Mouse (Mus musculus) testis, postnatal 14 days (tissue): ENCODE measurements around the gene Ism1.
A peak's percentile ranks its signal among the peaks of the same experiment; 100 is the strongest.

Experiments used
- DNase-seq: peaks from one replicate; pipeline ENCODE4 v3.0.0; 2021; ENCODE audit warnings: low spot score

Gene Ism1

GRCm38 (mm10) chr2:139677809-139678274, at the start of gene Ism1:
TSS of gene Ism1 (plus strand) at chr2:139678178.
- peak; percentile 20 for DNase-seq

GRCm38 (mm10) chr2:139628731-139629130, 49.2 kb upstream of the Ism1 start:
- DNase-seq: no peak

GRCm38 (mm10) chr2:139629653-139630052, 48.3 kb upstream of the Ism1 start:
- DNase-seq: no peak

DNA sequence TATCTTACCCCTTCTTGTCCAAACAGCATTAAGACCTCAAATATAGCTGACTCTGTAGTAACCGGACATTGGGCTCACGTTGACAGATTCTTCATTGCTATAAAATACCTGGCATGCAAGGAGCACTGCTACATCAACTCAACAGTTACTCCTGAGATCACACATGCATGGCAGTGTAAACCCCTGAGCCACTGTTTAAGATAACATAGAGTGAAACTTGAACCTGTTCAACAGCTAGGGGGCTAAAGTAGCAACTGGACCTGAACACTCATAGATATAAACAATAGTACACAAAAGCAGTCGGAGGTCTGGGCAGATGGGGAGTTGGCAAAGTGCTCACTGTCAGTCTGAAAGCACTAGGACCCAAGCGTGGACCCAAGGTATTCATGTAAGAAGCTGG, 43.5 kb upstream of the Ism1 start:
- DNase-seq: no peak

GRCm38 (mm10) chr2:139637861-139638260, 40.1 kb upstream of the Ism1 start:
- DNase-seq: no peak

DNA sequence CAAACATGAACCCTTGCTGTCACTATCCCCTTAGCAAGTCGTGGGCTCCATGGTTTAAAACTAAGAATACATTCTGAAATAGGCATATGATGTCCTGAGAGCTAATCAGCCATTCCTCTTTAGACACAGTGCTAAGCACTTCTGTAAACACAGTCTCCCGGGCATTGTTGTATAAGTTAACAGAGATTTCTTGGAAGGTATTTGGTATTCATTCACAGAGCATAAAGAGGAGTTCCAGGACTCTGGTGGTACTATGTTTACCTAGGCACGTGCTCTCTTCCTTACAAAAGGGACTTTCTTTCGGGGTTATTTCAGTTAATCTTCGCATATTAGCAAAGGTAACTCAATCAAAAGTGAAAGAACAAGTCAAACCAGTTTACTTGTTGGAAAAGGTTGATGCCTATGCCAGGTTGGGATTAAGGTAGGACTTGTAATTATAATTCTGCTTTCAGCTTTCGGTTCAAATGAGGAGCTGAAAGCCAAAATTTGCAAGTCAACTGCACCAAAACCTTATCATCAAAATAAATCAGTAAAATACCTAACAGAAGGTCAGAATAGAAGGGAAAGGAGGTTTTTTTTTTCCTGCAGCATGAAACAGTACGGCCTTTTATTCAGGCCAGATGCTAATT, 36.1 kb upstream of the Ism1 start:
- DNase-seq: no peak

GRCm38 (mm10) chr2:139649518-139649917, 28.5 kb upstream of the Ism1 start:
- DNase-seq: no peak

- no peak for DNase-seq
Measured at GRCm38 (mm10) chr2:139656750-139657149, 21.2 kb upstream of the Ism1 start.

- no peak for DNase-seq
Measured at GRCm38 (mm10) chr2:139671838-139672237, 6.1 kb upstream of the Ism1 start.

- no peak for DNase-seq
Measured at GRCm38 (mm10) chr2:139672371-139672770, 5.6 kb upstream of the Ism1 start.

DNA sequence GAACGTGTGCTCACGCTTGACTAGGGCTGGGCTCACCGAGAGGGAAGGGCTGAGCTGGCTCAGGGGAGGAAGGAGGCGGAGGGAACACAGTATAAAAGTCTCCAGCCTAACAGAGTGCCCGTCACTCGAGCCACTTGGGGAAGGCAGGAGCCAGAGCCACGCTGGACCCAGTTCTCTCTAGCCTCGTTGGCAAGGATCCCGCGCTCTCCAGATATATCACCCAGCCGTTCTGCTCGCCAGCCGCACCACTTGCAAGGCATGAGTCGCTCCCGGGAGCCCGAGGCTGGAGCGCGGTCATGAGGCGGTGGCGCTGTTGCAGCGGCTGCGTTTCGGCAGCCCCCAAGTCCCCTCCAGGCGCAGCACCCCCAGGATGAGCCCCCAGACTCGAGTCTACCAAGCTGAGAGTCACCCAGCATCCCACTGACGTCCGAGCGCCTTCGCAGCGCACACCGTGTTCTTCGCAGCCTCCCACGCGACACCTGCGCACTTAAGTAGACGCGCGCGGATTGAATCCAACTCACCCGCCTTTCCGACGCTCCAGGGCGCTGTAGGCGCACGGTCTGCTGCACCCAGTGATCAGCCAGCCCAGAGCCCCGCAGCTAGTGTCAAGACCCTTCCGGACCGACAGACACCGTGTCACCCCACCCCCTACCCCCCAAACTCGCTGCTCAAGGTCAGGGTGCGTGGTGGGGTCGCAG, 764 bp upstream of the Ism1 start:
- DNase-seq: peak; percentile 53

DNA sequence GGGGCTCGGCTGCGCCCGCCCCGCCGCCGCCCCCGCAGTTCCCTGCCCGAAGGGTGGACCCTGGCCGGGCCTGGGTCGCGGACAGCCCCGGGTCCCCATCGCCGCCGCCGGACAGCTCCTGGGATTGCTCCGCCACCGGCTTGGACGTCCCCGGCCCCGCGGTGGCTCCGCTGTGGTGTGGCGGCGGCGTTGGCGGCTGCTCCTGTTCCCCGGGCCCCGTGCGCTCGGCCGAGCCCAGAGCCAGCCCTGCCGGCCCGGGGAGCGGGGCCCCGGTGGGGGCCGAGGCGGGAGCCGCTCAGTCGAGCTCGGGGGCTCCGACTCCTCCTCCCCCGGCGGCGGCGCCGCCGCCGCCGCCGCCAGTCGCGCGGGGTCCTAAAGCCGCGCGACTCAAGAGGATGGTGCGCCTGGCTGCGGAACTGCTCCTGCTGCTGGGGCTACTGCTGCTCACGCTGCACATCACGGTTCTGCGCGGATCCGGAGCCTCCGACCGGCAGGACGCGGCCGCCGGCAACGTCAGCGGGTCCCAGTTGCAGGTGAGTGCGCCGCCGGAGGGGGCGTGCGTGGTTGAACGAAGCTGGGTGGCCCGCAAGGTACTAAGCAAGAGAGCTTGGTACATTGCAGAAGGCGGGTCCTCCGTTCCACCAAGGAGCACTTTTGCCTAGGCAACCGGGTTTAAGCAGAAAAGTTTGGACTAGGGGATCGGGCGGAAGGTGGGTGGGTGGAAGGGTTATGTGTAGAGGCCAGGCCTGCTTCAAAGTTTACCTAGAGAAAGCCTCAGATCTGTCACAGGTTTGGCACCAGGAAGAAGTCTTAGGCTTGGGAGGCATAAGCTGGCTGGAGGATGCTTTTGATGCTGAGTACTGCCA, 530 bp downstream of the Ism1 start:
- DNase-seq: peak; percentile 19

DNA sequence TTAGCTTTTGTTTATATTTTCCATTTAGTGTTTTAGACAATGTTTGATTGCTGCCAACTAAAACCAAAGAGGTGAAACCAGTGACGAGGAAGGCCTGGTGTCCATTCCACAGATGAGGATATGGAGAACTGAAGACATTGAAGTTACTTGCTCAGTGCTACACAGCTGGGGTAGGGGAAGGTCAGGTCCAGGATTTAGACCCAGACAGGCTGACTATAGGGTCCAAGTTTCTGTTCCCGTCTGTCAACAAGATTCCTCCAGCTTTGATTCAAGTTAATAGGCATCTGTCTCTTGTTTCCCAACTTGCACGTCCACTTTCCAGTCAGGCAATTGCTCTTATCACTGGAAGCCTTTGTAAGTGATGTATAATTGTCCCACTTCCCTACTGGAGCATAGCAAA, 4.6 kb downstream of the Ism1 start:
- DNase-seq: no peak

DNA sequence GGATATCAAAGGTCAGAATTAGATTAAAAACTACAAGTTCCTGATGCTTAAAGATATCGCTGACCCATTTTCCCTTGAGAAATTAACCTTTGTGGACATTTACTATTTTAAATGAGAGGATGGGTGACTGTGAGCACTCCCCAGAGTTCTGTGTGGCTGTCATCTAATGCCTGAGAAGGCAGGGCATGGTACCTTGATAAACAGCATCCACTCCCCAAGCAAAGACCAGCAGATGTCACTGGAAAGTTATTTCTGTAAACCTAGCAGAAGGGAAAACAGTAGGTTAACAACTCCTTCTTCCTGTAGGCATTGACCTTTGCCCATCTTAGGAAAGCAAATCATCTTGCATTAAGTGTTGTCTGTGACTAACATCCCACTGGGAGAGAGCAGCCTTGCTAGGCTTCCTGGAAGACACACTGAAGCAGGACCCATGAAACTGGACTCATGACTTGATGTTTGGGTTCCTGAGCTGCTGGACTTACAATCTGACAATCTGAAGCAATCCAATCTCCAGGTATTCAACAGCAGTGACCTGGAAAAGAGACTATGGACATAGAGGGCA, 11.5 kb downstream of the Ism1 start:
- no peak for DNase-seq

DNA sequence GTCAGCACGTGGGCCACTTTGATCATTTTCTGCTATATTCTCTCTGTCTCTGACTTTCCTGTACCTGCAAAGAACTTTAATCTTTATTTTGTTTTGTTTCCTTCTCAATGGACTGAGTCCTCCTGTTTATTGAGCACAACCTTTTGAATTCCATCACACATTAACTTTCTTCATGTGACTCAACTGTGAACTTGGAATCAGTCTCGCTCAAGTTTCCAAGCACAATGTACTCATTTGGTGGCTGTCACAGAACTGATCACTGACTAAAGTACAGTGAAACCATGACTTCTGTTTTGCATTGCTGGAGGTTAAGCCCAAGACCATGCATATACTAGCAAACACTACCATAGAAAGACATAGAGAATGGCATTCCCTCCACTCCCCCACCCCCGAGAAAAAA, 15.5 kb downstream of the Ism1 start:
- DNase-seq: no peak

- no peak for DNase-seq
Measured at GRCm38 (mm10) chr2:139694638-139695037, 16.7 kb downstream of the Ism1 start.

GRCm38 (mm10) chr2:139696578-139696977, 18.6 kb downstream of the Ism1 start:
- no peak for DNase-seq

DNA sequence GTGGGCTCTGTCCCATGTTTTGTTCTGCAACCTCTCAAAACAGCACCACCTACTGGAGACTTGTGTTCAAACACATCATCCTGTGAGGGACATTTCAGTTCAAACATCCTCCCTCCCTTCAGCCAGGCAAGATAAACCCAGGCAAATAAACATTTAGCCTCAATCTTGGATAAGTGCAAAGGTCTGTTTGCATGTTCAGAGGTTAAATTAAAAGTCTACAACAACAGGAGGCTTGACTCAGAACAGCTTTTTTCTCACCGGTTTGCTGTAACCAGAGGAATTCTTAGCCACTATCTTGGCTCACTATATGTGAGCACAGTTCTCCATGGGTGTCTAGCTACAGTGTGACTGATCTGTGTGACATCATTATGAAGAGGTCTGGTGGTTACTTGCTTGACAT, 22.6 kb downstream of the Ism1 start:
- DNase-seq: no peak

- DNase-seq: no peak
Measured at GRCm38 (mm10) chr2:139704951-139705350, 27.0 kb downstream of the Ism1 start.

GRCm38 (mm10) chr2:139708194-139708899, 30.4 kb downstream of the Ism1 start:
- no peak for DNase-seq

DNA sequence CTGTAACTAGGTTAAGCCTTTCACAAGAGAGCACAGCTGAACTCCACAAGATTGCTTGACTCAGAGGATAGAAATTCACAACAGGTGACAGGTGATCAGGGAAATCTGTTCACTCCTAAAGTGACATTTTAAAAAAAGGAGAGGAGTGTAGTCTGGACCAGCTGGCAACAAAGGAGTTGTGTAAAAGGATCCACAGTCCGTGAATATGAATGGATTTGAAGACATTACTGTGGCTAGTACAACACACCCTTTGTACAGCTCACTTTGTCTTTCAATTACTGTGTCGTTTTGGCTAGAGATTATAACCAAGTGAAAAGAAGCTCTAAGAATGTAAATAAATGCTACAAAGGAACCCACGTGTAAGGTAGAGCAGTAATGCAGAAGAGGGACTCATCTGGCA, 33.7 kb downstream of the Ism1 start:
- no peak for DNase-seq

DNA sequence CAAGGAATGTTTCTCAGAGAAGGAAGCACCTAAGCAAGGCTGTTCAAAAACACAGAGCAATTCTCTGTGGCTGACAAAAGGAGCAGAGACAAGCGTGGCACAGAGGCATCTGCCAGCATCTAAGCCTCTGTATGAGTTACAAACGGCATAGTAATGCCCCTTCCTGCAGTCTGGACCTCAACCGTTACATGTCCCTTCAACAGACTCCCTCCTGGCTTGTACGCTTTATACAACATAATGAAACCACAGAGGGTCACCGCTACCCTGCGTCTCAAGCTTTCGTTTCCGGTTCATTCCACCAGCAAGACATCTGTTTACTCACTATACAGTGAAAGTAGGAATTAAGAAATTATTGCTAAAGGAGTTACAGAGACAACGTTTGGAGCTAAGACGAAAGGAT, 34.1 kb downstream of the Ism1 start:
- DNase-seq: no peak
